Mouse (Mus musculus) kidney, embryonic 16.5 days (tissue): ENCODE data around the gene Dock9. TPM values are rescaled to one million over a fixed set of nuclear protein-coding genes. Genes with fewer than 3 reads are reported as not detected.

Experiments used
- ATAC-seq: fragments of 200-750 bp; cut with Nextera tagmentation; 2 replicates; pipeline ENCODE4 v1.8.0; 2017; ENCODE audit warnings: moderate TSS enrichment; ENCODE audit not compliant: low FRiP score, low TSS enrichment
- H3K27ac ChIP-seq: fragments of 300-500 bp; sonication (generic); 2 replicates; pipeline ENCODE4 v1.5.1; 2014; ENCODE audit warnings: low read length
- H3K27me3 ChIP-seq: fragments of 300-500 bp; sonication (generic); 2 replicates; pipeline ENCODE4 v1.6.1; 2014; ENCODE audit warnings: low read length, control low read depth, mixed read lengths; ENCODE audit not compliant: insufficient read depth
- H3K36me3 ChIP-seq: fragments of 300-500 bp; sonication (generic); 2 replicates; pipeline ENCODE4 v1.6.1; 2014; ENCODE audit warnings: low read length, control low read depth, mixed read lengths; ENCODE audit not compliant: insufficient read depth
- H3K4me1 ChIP-seq: fragments of 300-500 bp; sonication (generic); 2 replicates; pipeline ENCODE4 v1.6.1; 2014; ENCODE audit warnings: low read length, control low read depth, mixed read lengths; ENCODE audit not compliant: insufficient read depth
- H3K4me2 ChIP-seq: fragments of 300-500 bp; sonication (generic); replicated peaks from 2 replicates; pipeline ENCODE4 v1.6.1; 2014; ENCODE audit warnings: low read depth, low read length
- H3K4me3 ChIP-seq: fragments of 300-500 bp; sonication (generic); 2 replicates; pipeline ENCODE4 v1.5.1; 2014; ENCODE audit warnings: mild to moderate bottlenecking, low read length
- H3K9ac ChIP-seq: fragments of 300-500 bp; sonication (generic); replicated peaks from 2 replicates; pipeline ENCODE4 v1.6.1; 2014; ENCODE audit warnings: low read length
- H3K9me3 ChIP-seq: fragments of 300-500 bp; sonication (generic); 2 replicates; pipeline ENCODE4 v1.6.1; 2016; ENCODE audit warnings: low read length, control low read depth
- WGBS: fragments of 180-500 bp; shearing (Covaris S2); extraction: QIAGEN DNeasy Blood & Tissue Kit; methylation state at CpG from one replicate; pipeline ENCODE4 v1.1.7; 2014; 5-methylcytosine and 5-hydroxymethylcytosine counted together
- polyA plus RNA-seq: library from polyadenylated mRNA; unstranded; fragments of >200 nt; fragmentation: Nextera tagmentation; extraction: Ambion mirVana; gene quantifications from 2 replicates; pipeline ENCODE4 v1.2.1, GENCODE M21; 2015

The Dock9 gene
- polyA plus RNA-seq, 1 experiment from 2014 or later: 13.0 TPM

- ATAC-seq: no peak
- no peaks in the 10 kb centered on the region for H3K4me1 ChIP-seq
- no peak overlapping the region for H3K27ac ChIP-seq
- H3K9me3 ChIP-seq: no peaks in the 10 kb centered on the region
- peaks cover 22% of the 10 kb centered on the region; the same call in 1 of the 2 replicates for H3K36me3 ChIP-seq
- no peak overlapping the region for H3K4me3 ChIP-seq
- H3K4me2 ChIP-seq: no peak overlapping the region
- H3K27me3 ChIP-seq: no peaks in the 10 kb centered on the region
- no peak overlapping the region for H3K9ac ChIP-seq
Measured at GRCm38 (mm10) chr14:121553785-121554184, 243.9 kb downstream of the Dock9 start.

DNA sequence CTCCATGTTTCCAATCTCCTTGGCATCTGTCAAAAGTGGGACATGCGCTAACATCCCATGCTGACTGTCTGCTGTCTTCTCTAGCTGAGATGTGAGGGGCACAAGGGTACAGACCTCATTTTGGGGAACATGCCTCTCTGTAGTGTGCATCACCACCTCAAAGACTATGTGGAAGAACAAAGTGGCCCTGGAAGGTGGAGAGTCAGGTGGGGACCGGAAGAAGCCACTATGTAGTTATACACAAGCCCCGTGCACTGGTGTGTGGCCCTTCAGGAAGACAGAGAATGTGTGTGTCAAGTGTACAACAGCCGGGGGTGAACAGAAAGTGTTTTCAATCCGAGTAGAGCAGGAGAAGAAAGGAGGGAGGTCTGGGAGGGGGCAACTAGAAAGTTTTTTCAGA lies 245.1 kb downstream of the Dock9 start:
- peaks cover 18% of the 10 kb centered on the region; the same call in 1 of the 2 replicates for H3K36me3 ChIP-seq
- H3K4me3 ChIP-seq: no peak overlapping the region
- WGBS: 81% methylated on average over 5 of the region's 5 CpGs
- no peak overlapping the region for H3K27ac ChIP-seq
- ATAC-seq: no peak
- H3K27me3 ChIP-seq: no peaks in the 10 kb centered on the region
- H3K9me3 ChIP-seq: no peaks in the 10 kb centered on the region
- no peaks in the 10 kb centered on the region for H3K4me1 ChIP-seq
- no peak overlapping the region for H3K9ac ChIP-seq
- no peak overlapping the region for H3K4me2 ChIP-seq

DNA sequence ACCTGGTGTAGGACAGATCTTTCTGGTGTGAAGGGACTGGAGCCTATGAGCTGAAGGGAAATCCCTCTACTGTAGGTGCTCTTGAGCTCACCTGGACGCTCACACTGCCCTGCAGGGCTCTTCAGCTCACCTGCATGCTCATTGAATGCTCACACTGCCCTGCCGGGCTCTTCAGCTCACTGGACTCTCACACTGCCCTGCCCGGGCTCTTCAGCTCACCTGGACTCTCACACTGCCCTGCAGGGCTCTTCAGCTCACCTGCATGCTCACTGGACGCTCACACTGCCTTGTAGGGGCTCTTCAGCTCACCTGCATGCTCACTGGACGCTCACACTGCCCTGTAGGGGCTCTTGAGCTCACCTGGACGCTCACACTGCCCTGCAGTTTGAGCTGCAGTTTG lies 247.8 kb downstream of the Dock9 start:
- Histone ChIP-seq H3K27ac (no peak overlapping the region), H3K4me1 (no peaks in the 10 kb centered on the region), H3K9me3 (no peaks in the 10 kb centered on the region), H3K4me2 (no peak overlapping the region), H3K27me3 (no peaks in the 10 kb centered on the region), H3K4me3 (no peak overlapping the region), H3K36me3 (peaks cover 27% of the 10 kb centered on the region), H3K9ac (no peak overlapping the region)
- no peak for ATAC-seq
- WGBS: 75% methylated on average over 6 of the region's 6 CpGs

DNA sequence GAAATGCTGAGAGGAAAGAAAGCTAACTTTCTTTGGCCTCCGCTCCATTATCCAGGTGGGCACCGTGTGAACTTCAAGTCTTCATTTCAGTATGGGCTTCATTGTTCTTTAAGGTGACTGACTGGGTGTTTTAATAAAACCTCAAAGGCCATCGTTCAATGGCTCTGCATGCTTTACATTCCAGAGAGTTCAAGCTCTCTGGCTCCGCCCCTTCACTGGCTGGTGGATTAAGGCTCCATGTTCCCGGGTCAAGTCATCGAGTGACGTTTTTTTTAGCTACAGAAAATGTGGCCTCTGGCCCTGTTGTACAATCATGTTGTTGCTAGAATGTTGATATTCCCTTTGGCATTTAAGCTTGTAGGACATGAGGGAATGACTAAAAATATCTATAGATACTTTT lies 249.9 kb downstream of the Dock9 start:
- 56% methylated on average over 7 of the region's 7 CpGs for WGBS
- Histone ChIP-seq H3K27ac (no peak overlapping the region; the same call in 1 of the 2 replicates), H3K4me1 (no peaks in the 10 kb centered on the region), H3K36me3 (peaks cover 27% of the 10 kb centered on the region), H3K4me2 (no peak overlapping the region), H3K27me3 (no peaks in the 10 kb centered on the region), H3K9ac (no peak overlapping the region), H3K4me3 (no peak overlapping the region), H3K9me3 (no peaks in the 10 kb centered on the region)
- ATAC-seq: peak; percentile 42; the same call in 1 of the 2 replicates

GRCm38 (mm10) chr14:121546621-121547020 lies 251.0 kb downstream of the Dock9 start:
- Histone ChIP-seq H3K4me3 (no peak overlapping the region), H3K36me3 (peaks cover 26% of the 10 kb centered on the region), H3K27ac (no peak overlapping the region), H3K4me1 (no peaks in the 10 kb centered on the region), H3K27me3 (no peaks in the 10 kb centered on the region), H3K9ac (no peak overlapping the region), H3K9me3 (no peaks in the 10 kb centered on the region), H3K4me2 (no peak overlapping the region)
- WGBS: 76% methylated on average over 5 of the region's 5 CpGs
- no peak for ATAC-seq

GRCm38 (mm10) chr14:121545551-121546331 lies 251.9 kb downstream of the Dock9 start:
- ATAC-seq: no peak
- Histone ChIP-seq H3K36me3 (peaks cover 26% of the 10 kb centered on the region), H3K27ac (no peak overlapping the region), H3K4me3 (no peak overlapping the region), H3K9ac (no peak overlapping the region), H3K9me3 (no peaks in the 10 kb centered on the region), H3K4me1 (no peaks in the 10 kb centered on the region), H3K27me3 (no peaks in the 10 kb centered on the region), H3K4me2 (no peak overlapping the region)
- 87% methylated on average over 14 of the region's 14 CpGs for WGBS

GRCm38 (mm10) chr14:121541262-121541661 lies 256.4 kb downstream of the Dock9 start:
- Histone ChIP-seq H3K4me2 (no peak overlapping the region), H3K27me3 (no peaks in the 10 kb centered on the region), H3K9me3 (peaks cover 6% of the 10 kb centered on the region), H3K27ac (no peak overlapping the region), H3K36me3 (peaks cover 12% of the 10 kb centered on the region; the same call in 1 of the 2 replicates), H3K4me3 (no peak overlapping the region), H3K4me1 (no peaks in the 10 kb centered on the region), H3K9ac (no peak overlapping the region)
- no peak for ATAC-seq
- WGBS: 74% methylated on average over 7 of the region's 7 CpGs

- Histone ChIP-seq H3K4me2 (no peak overlapping the region), H3K36me3 (no peaks in the 10 kb centered on the region), H3K27me3 (no peaks in the 10 kb centered on the region), H3K9ac (no peak overlapping the region), H3K9me3 (peaks cover 4% of the 10 kb centered on the region), H3K4me3 (no peak overlapping the region), H3K27ac (no peak overlapping the region), H3K4me1 (no peaks in the 10 kb centered on the region)
- no peak for ATAC-seq
- 84% methylated on average over 3 of the region's 3 CpGs for WGBS
Measured at GRCm38 (mm10) chr14:121534501-121534900, 263.1 kb downstream of the Dock9 start.

DNA sequence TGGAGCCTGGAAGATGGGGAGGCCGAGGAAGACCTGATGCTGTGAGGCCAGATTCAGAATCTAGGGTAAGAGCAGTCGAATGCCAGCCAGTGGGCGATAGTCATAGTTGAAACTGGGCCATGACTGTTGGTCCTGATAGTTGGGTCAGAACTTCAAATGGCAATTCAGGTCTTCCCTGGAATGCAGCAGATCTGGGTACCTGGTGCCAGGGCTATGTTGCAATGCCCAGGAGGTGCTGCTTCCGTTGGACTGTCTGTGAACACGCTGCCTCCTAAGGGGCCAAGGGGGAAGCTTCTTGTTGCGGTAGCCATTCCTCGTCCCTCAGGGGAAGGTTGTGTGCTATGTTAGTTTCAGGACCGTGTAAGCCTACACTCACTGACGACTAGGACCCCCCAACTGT lies 266.8 kb downstream of the Dock9 start:
- WGBS: 83% methylated on average over 9 of the region's 9 CpGs
- no peak for ATAC-seq
- no peak overlapping the region for H3K9ac ChIP-seq
- H3K36me3 ChIP-seq: no peaks in the 10 kb centered on the region
- H3K4me1 ChIP-seq: no peaks in the 10 kb centered on the region
- H3K27me3 ChIP-seq: no peaks in the 10 kb centered on the region
- H3K27ac ChIP-seq: no peak overlapping the region
- no peak overlapping the region for H3K4me2 ChIP-seq
- H3K4me3 ChIP-seq: no peak overlapping the region
- no peaks in the 10 kb centered on the region for H3K9me3 ChIP-seq

- H3K9me3 ChIP-seq: no peaks in the 10 kb centered on the region
- no peak for ATAC-seq
- no peak overlapping the region for H3K4me2 ChIP-seq
- no peak overlapping the region for H3K27ac ChIP-seq
- WGBS: 86% methylated on average over 3 of the region's 3 CpGs
- H3K9ac ChIP-seq: no peak overlapping the region
- no peak overlapping the region for H3K4me3 ChIP-seq
- H3K4me1 ChIP-seq: no peaks in the 10 kb centered on the region
- no peaks in the 10 kb centered on the region for H3K27me3 ChIP-seq
- no peaks in the 10 kb centered on the region for H3K36me3 ChIP-seq
Measured at GRCm38 (mm10) chr14:121527883-121528282, 269.8 kb downstream of the Dock9 start.
